Mouse (Mus musculus): ENCODE results near the gene Tgoln1.

- TF ChIP-seq CTCF (IDR thresholded peaks at IDR 0.05) (no peak), EP300 (IDR thresholded peaks at IDR 0.05) (no peak)
These were observed 40.8 kb downstream of the Tgoln1 start for GRCm38 (mm10) chr6:72576041-72576440.
